Mouse (Mus musculus): ENCODE measurements around the gene Bcam. TPM values are rescaled to one million over a fixed set of nuclear protein-coding genes. Genes with fewer than 3 reads are reported as not detected.

Gene Bcam
- polyA plus RNA-seq, 1 experiment = 237 TPM

DNA sequence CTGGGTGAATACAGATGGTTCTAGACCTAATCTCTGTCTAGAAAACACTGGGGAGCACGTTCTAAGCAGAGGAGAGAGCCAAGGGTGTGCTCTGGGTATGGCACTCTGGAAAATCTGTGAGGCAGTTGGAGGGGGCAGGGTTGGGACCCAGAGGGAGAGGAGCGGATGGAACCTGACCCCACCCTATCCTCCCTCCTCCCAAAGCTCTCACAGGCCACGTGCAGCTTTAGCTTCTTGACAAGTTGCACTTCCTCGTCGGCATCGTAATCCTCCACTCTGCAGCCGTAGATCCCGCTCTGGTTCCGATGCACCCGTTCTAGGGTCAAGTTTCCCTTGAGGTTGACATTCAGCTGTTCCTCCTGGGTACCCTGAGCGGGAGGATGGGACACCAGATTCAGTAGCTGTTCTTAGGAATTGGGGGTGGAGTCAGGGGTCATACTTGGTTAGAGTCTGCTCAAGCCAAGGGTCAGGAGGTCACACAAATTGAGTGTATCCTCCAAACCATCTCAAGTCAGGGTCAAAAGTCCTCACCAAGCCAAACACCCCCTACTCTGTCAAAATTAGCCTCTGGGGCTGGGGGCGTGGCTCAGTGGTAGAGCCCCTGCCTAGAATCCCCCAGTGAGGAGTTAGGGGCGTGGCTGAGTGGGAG lies 6.9 kb downstream of the Bcam start:
- H3K27me3 ChIP-seq (replicated peaks; ENCODE audit: control insufficient read depth, insufficient read depth, low read length) = no peaks in the 10 kb centered on the region
- H3K36me3 ChIP-seq (ENCODE audit: control insufficient read depth, insufficient read depth, low read length) = no peaks in the 10 kb centered on the region; the same call in 1 of the 2 replicates
- peak; percentile 64 for DNase-seq
- H3K27ac ChIP-seq (ENCODE audit: insufficient read depth, low read depth, low read length) = peak overlapping the region; percentile 43; the same call in 1 of the 2 replicates
- no peak overlapping the region for H3K4me3 ChIP-seq (ENCODE audit: insufficient read depth, low read depth, low read length)
- WGBS = 54% methylated on average over 13 of the region's 13 CpGs
- TF ChIP-seq CTCF (conservative IDR thresholded peaks at IDR 0.05; ENCODE audit: insufficient read depth, insufficient read length, low read depth, low read length) (no peak), POLR2A (IDR thresholded peaks at IDR 0.05; ENCODE audit: low read depth, low read length) (no peak)
- H3K4me1 ChIP-seq (ENCODE audit: control insufficient read depth, insufficient read depth, low read length) = 0 out of 2 replicates have a peak, but pooled peaks cover 3% of the 10 kb centered on the region

GRCm38 (mm10) chr7:19762283-19762682 lies 8.5 kb downstream of the Bcam start:
- DNase-seq = no peak
- H3K4me1 ChIP-seq (ENCODE audit: control insufficient read depth, insufficient read depth, low read length) = no peaks in the 10 kb centered on the region
- WGBS = 68% methylated on average over 11 of the region's 11 CpGs
- no peak overlapping the region for H3K27ac ChIP-seq (ENCODE audit: insufficient read depth, low read depth, low read length)
- no peaks in the 10 kb centered on the region for H3K27me3 ChIP-seq (replicated peaks; ENCODE audit: control insufficient read depth, insufficient read depth, low read length)
- H3K4me3 ChIP-seq (ENCODE audit: insufficient read depth, low read depth, low read length) = no peak overlapping the region
- H3K36me3 ChIP-seq (ENCODE audit: control insufficient read depth, insufficient read depth, low read length) = no peaks in the 10 kb centered on the region; the same call in 1 of the 2 replicates
- no peak for TF ChIP-seq CTCF (conservative IDR thresholded peaks at IDR 0.05; ENCODE audit: insufficient read depth, insufficient read length, low read depth, low read length)
- TF ChIP-seq POLR2A (IDR thresholded peaks at IDR 0.05; ENCODE audit: low read depth, low read length) = no peak

DNA sequence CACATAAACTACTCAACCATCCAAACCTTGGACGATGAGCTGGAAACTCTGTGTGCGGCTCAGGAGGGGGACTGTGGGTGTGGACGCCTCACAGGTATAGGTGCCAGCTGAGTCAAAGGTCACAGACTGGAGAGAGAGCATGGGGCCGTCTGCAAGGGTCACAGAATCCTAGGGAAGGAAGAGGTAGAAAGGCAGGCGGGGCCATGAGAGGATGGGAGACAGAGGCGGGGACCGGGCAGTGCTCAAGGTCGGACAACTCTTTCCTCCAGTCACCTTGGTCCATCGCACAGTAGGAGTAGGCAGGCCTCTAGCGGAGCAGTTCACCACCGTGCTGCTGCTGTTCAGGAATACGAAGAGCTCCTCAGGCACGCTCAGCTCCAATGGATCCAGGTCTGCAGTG lies 10.8 kb downstream of the Bcam start:
- Histone ChIP-seq H3K4me1 (ENCODE audit: control insufficient read depth, insufficient read depth, low read length) (0 out of 2 replicates have a peak, but pooled peaks cover 3% of the 10 kb centered on the region), H3K4me3 (ENCODE audit: insufficient read depth, low read depth, low read length) (no peak overlapping the region), H3K27me3 (replicated peaks; ENCODE audit: control insufficient read depth, insufficient read depth, low read length) (no peaks in the 10 kb centered on the region), H3K27ac (ENCODE audit: insufficient read depth, low read depth, low read length) (0 out of 2 replicates have a peak overlapping the region, but pooled peaks have one; percentile 5), H3K36me3 (ENCODE audit: control insufficient read depth, insufficient read depth, low read length) (no peaks in the 10 kb centered on the region; the same call in 1 of the 2 replicates)
- TF ChIP-seq CTCF (conservative IDR thresholded peaks at IDR 0.05; ENCODE audit: insufficient read depth, insufficient read length, low read depth, low read length) = no peak
- no peak for TF ChIP-seq POLR2A (IDR thresholded peaks at IDR 0.05; ENCODE audit: low read depth, low read length)
- DNase-seq = peak; percentile 48
- 46% methylated on average over 13 of the region's 13 CpGs for WGBS

DNA sequence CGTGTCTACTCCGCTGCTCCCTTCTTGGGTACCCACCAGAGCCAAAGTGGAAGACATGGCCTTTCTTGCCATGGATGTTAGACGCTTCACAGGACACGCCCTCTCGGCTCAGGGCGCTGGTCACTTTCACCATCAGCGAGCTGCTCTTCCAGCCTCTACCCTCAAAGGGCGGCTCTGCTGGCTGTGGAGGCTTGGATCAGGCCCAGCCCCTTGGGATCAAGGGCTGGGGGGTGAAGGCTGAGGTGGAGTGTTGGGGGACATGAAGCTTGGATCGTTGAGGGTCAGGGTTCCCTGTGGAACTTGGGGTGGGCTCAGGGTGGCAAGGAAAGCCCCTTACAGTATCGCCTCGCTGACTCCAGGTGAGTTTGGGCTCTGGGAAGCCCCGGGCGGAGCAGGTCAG lies 12.2 kb downstream of the Bcam start:
- Histone ChIP-seq H3K27me3 (replicated peaks; ENCODE audit: control insufficient read depth, insufficient read depth, low read length) (no peaks in the 10 kb centered on the region), H3K4me3 (ENCODE audit: insufficient read depth, low read depth, low read length) (no peak overlapping the region), H3K36me3 (ENCODE audit: control insufficient read depth, insufficient read depth, low read length) (no peaks in the 10 kb centered on the region; the same call in 1 of the 2 replicates), H3K27ac (ENCODE audit: insufficient read depth, low read depth, low read length) (no peak overlapping the region), H3K4me1 (ENCODE audit: control insufficient read depth, insufficient read depth, low read length) (0 out of 2 replicates have a peak, but pooled peaks cover 3% of the 10 kb centered on the region)
- DNase-seq = no peak
- no peak for TF ChIP-seq CTCF (conservative IDR thresholded peaks at IDR 0.05; ENCODE audit: insufficient read depth, insufficient read length, low read depth, low read length)
- TF ChIP-seq POLR2A (IDR thresholded peaks at IDR 0.05; ENCODE audit: low read depth, low read length) = no peak
- 92% methylated on average over 13 of the region's 13 CpGs for WGBS

GRCm38 (mm10) chr7:19755851-19756786 lies 14.7 kb downstream of the Bcam start:
- WGBS = 39% methylated on average over 24 of the region's 24 CpGs
- Histone ChIP-seq H3K4me3 (ENCODE audit: insufficient read depth, low read depth, low read length) (peak overlapping the region; percentile 20; the same call in 1 of the 2 replicates), H3K27ac (ENCODE audit: insufficient read depth, low read depth, low read length) (peak overlapping the region; percentile 88), H3K27me3 (replicated peaks; ENCODE audit: control insufficient read depth, insufficient read depth, low read length) (no peaks in the 10 kb centered on the region), H3K4me1 (ENCODE audit: control insufficient read depth, insufficient read depth, low read length) (0 out of 2 replicates have a peak, but pooled peaks cover 3% of the 10 kb centered on the region), H3K36me3 (ENCODE audit: control insufficient read depth, insufficient read depth, low read length) (no peaks in the 10 kb centered on the region)
- peak; percentile 84 for DNase-seq
- TF ChIP-seq POLR2A (IDR thresholded peaks at IDR 0.05; ENCODE audit: low read depth, low read length) = no peak
- no peak for TF ChIP-seq CTCF (conservative IDR thresholded peaks at IDR 0.05; ENCODE audit: insufficient read depth, insufficient read length, low read depth, low read length)

GRCm38 (mm10) chr7:19755008-19755407 lies 15.8 kb downstream of the Bcam start:
- peaks cover 6% of the 10 kb centered on the region; the same call in 1 of the 2 replicates for H3K4me1 ChIP-seq (ENCODE audit: control insufficient read depth, insufficient read depth, low read length)
- H3K4me3 ChIP-seq (ENCODE audit: insufficient read depth, low read depth, low read length) = no peak overlapping the region
- 80% methylated on average over 2 of the region's 2 CpGs for WGBS
- TF ChIP-seq CTCF (conservative IDR thresholded peaks at IDR 0.05; ENCODE audit: insufficient read depth, insufficient read length, low read depth, low read length) = 0 out of 2 replicates have a peak, but pooled peaks have one; percentile 13
- TF ChIP-seq POLR2A (IDR thresholded peaks at IDR 0.05; ENCODE audit: low read depth, low read length) = no peak
- H3K27me3 ChIP-seq (replicated peaks; ENCODE audit: control insufficient read depth, insufficient read depth, low read length) = no peaks in the 10 kb centered on the region
- H3K36me3 ChIP-seq (ENCODE audit: control insufficient read depth, insufficient read depth, low read length) = no peaks in the 10 kb centered on the region
- peak overlapping the region; percentile 88 for H3K27ac ChIP-seq (ENCODE audit: insufficient read depth, low read depth, low read length)
- DNase-seq = no peak
